Mouse (Mus musculus): ENCODE measurements around the gene Capza2. TPM values are rescaled to one million over a fixed set of nuclear protein-coding genes. Genes with fewer than 3 reads are reported as not detected.
"Not testable (repeated sequence)": the region's sequence is repeated elsewhere in the genome, so short reads cannot be mapped to it uniquely, and the experiment has no call there.

Gene Capza2
- polyA plus RNA-seq, 1 experiment = 8.8 TPM

DNA sequence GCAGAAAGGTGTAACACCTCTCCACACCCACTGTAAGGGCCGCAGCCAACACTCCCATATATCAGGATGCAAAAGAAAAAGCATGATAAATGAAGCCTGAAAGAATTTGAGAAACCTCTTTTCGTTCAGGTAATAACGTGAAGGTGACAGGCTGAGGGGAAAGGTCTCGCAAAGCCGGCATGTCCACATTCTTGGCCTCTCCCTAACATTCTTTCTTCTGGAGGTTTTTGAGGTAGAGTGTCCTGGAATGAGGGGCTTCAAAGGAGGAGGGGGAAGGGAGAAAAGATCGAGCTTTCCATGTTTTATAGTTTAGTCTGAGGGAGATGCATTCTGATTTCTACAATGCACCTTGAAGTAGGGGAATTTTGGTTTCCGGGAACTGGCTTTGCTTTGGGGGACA lies 56.6 kb downstream of the Capza2 start, which contains the start of gene St7:
TSS of gene St7 (plus strand) at position 287 of the 400 bp plus-strand sequence.
- peaks cover 7% of the 10 kb centered on the region for H3K4me1 ChIP-seq (ENCODE audit: control insufficient read depth, insufficient read depth, low read length)
- no peaks in the 10 kb centered on the region for H3K36me3 ChIP-seq (ENCODE audit: control insufficient read depth, insufficient read depth, low read length)
- no peaks in the 10 kb centered on the region for H3K27me3 ChIP-seq (ENCODE audit: control insufficient read depth, insufficient read depth, low read length)
- TF ChIP-seq POLR2A (IDR thresholded peaks at IDR 0.05; ENCODE audit: control insufficient read depth, low read depth, low read length) (no peak), CTCF (IDR thresholded peaks at IDR 0.05; ENCODE audit: control insufficient read depth, insufficient read depth, insufficient replicate concordance, low read depth, low read length) (no peak)
- peak within 1 kb of the TSS; percentile 95 for H3K4me3 ChIP-seq (ENCODE audit: control insufficient read depth, low read depth, low read length)
- H3K27ac ChIP-seq (ENCODE audit: control insufficient read depth, insufficient read depth, low read depth, low read length) = no peak within 1 kb of the TSS; the same call in 1 of the 2 replicates

DNA sequence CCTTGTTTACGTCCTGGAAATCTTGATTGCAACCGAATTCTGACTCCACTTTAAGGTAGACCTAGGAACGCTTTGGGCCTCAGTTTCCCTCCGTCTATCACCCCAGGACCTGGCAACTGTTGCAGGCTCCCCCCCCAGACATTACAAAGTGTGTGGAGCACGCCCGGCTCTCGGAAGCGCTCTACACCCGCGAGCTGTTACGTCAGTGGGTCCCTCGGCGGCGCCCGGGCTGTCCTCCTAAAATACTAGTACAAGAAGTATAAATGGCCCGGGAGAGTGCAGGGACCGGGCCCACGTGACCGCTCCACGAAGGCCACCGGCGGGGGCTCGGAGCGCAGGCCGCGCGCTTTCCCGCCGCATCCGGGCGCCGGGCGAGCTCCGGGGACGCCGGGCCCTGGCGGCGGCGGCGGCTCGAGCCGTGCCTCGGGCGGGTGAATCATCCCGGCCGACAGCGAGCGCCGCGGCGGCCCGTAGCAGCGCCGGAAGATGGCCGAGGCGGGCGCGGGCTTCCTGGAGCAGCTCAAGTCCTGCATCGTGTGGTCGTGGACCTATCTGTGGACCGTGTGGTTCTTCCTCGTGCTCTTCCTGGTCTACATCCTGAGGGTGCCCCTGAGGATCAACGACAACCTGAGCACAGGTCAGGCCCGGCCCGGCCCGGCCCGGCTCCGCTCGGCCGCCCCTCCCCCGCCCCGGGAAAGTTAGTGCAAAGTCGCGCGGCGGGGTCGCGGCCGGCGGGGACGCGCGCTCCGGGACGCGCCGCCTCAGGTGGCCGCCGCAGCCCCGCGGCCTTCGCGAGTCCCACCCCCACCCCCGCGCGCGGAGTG lies 57.9 kb downstream of the Capza2 start:
- Histone ChIP-seq H3K36me3 (ENCODE audit: control insufficient read depth, insufficient read depth, low read length) (no peaks in the 10 kb centered on the region), H3K4me1 (ENCODE audit: control insufficient read depth, insufficient read depth, low read length) (peaks cover 7% of the 10 kb centered on the region), H3K27ac (ENCODE audit: control insufficient read depth, insufficient read depth, low read depth, low read length) (peak overlapping the region; percentile 72), H3K27me3 (ENCODE audit: control insufficient read depth, insufficient read depth, low read length) (no peaks in the 10 kb centered on the region), H3K4me3 (ENCODE audit: control insufficient read depth, low read depth, low read length) (peak overlapping the region; percentile 95)
- TF ChIP-seq CTCF (IDR thresholded peaks at IDR 0.05; ENCODE audit: control insufficient read depth, insufficient read depth, insufficient replicate concordance, low read depth, low read length) = no peak
- no peak for TF ChIP-seq POLR2A (IDR thresholded peaks at IDR 0.05; ENCODE audit: control insufficient read depth, low read depth, low read length)

DNA sequence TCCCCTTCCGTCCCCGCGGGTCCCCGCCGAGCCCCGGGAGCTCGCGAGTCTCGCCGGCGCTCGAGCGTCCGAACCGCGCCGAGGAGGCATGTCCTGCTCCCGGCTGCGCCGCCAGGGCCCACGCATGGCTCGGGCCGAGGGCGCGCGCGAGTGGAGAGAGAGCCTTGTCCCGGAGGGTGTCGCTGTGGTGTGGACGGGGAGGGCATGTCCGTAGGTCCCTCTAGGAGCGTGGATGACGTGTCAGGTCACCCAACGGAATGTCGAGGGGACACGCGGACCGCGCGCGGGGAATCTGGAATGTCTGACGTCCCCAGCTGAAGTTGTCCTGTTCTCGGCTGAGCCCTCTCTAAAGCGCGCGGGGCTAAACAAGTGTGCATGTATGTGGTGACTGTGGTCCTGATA lies 58.5 kb downstream of the Capza2 start:
- Histone ChIP-seq H3K27ac (ENCODE audit: control insufficient read depth, insufficient read depth, low read depth, low read length) (no peak overlapping the region; the same call in 1 of the 2 replicates), H3K4me1 (ENCODE audit: control insufficient read depth, insufficient read depth, low read length) (peaks cover 7% of the 10 kb centered on the region), H3K36me3 (ENCODE audit: control insufficient read depth, insufficient read depth, low read length) (no peaks in the 10 kb centered on the region), H3K4me3 (ENCODE audit: control insufficient read depth, low read depth, low read length) (peak overlapping the region; percentile 95), H3K27me3 (ENCODE audit: control insufficient read depth, insufficient read depth, low read length) (no peaks in the 10 kb centered on the region)
- TF ChIP-seq POLR2A (IDR thresholded peaks at IDR 0.05; ENCODE audit: control insufficient read depth, low read depth, low read length) (no peak), CTCF (IDR thresholded peaks at IDR 0.05; ENCODE audit: control insufficient read depth, insufficient read depth, insufficient replicate concordance, low read depth, low read length) (no peak; the same call in 1 of the 2 replicates)

DNA sequence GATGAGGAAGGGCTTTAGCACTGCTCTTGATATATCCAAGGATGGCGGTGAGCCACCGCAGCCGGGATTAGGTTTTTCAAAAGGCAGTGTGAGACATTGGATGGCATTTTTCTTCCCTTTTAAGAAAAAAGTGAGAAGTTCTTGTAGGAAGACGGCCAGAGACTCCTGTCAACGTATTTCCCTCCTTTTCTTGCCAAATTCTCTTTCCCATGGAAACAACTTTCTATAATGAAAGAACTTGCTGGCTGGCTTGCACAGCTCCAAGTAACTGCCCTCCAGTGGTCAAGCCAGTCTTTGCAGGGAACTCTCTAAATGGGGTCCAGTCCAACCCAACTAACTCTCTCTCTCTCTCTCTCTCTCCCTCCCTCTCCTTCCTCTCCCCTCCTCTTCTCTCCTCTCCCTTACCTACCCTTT lies 60.3 kb downstream of the Capza2 start:
- peaks cover 7% of the 10 kb centered on the region for H3K4me1 ChIP-seq (ENCODE audit: control insufficient read depth, insufficient read depth, low read length)
- H3K27ac ChIP-seq (ENCODE audit: control insufficient read depth, insufficient read depth, low read depth, low read length) = no peak overlapping the region
- no peaks in the 10 kb centered on the region for H3K27me3 ChIP-seq (ENCODE audit: control insufficient read depth, insufficient read depth, low read length)
- no peak overlapping the region for H3K4me3 ChIP-seq (ENCODE audit: control insufficient read depth, low read depth, low read length)
- TF ChIP-seq CTCF (IDR thresholded peaks at IDR 0.05; ENCODE audit: control insufficient read depth, insufficient read depth, insufficient replicate concordance, low read depth, low read length) = peak; percentile 21; the same call in 1 of the 2 replicates
- no peak for TF ChIP-seq POLR2A (IDR thresholded peaks at IDR 0.05; ENCODE audit: control insufficient read depth, low read depth, low read length)
- no peaks in the 10 kb centered on the region for H3K36me3 ChIP-seq (ENCODE audit: control insufficient read depth, insufficient read depth, low read length)

DNA sequence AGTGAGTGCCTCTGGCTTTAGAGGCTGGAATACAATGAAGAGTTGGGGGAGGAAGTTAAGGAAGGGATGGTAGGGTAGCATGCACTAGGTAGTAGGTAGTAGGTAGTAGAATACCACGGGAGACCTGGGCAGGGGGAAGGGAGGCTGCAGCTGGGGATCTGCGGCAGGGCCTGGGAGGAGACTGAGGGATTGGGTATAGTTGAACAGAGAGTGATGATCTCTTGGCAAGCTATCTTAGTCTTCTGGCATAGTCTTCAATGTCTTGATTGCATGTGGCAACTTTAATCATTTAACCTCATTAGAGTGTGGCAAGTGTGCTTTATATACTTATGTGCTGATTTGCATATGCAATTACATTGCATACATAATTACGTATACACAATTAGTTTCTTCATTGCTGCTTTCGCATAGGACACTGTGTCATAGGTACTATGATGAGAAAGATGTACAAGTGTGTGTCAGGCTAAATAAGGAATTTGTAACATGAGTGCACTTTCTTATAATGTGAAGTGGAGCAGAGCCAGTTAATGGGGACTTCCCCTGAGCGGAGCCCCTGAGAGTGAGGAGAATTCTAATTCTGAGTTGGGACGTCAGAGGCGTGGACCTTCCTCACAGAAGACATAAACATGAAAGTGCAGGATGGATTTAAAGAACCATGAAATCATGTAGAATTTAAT lies 65.0 kb downstream of the Capza2 start:
- Histone ChIP-seq H3K27ac (ENCODE audit: control insufficient read depth, insufficient read depth, low read depth, low read length) (no peak overlapping the region), H3K27me3 (ENCODE audit: control insufficient read depth, insufficient read depth, low read length) (no peaks in the 10 kb centered on the region), H3K4me3 (ENCODE audit: control insufficient read depth, low read depth, low read length) (no peak overlapping the region), H3K4me1 (ENCODE audit: control insufficient read depth, insufficient read depth, low read length) (no peaks in the 10 kb centered on the region), H3K36me3 (ENCODE audit: control insufficient read depth, insufficient read depth, low read length) (no peaks in the 10 kb centered on the region)
- TF ChIP-seq CTCF (IDR thresholded peaks at IDR 0.05; ENCODE audit: control insufficient read depth, insufficient read depth, insufficient replicate concordance, low read depth, low read length) (no peak), POLR2A (IDR thresholded peaks at IDR 0.05; ENCODE audit: control insufficient read depth, low read depth, low read length) (no peak)

DNA sequence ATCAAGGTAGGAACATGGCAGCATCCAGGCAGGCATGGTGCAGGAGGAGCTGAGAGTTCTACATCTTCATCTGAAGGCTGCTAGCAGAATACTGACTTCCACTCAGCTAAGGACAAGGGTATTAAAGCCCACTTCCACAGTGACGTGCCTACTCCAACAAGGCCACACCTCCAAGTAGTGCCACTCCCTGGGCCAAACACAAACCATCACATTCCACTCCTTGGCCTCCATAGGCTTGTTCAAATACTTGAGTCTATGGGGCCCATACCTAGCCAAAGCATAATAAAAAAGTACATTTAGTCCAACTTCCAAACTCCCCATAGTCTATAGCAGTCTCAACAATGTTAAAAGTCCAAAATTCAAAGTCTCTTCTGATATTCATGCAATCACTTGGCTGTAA lies 68.0 kb downstream of the Capza2 start:
- not testable (repeated sequence) for H3K27ac ChIP-seq (ENCODE audit: control insufficient read depth, insufficient read depth, low read depth, low read length); H3K4me1 ChIP-seq (ENCODE audit: control insufficient read depth, insufficient read depth, low read length); H3K4me3 ChIP-seq (ENCODE audit: control insufficient read depth, low read depth, low read length); H3K27me3 ChIP-seq (ENCODE audit: control insufficient read depth, insufficient read depth, low read length); H3K36me3 ChIP-seq (ENCODE audit: control insufficient read depth, insufficient read depth, low read length)

DNA sequence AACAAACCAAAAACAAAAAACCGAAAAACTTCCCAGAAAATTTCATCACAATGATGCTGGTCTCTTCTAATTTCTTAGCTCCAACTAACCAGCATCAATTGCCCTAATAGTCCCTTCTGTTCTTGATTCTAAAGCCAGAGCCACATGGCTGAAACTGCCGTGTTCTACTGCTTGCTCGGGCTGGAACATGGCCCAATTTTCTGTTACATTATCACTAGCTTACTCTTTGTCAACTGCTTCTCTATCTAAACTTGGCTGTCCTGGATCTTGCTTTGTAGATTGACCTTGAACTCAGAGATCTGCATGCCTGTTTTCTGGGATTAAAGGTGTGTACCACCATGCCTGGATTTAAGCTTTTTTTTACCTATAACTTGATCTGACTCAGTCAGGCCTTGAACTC lies 69.9 kb downstream of the Capza2 start:
- no peak overlapping the region for H3K4me3 ChIP-seq (ENCODE audit: control insufficient read depth, low read depth, low read length)
- H3K36me3 ChIP-seq (ENCODE audit: control insufficient read depth, insufficient read depth, low read length) = no peaks in the 10 kb centered on the region
- H3K27me3 ChIP-seq (ENCODE audit: control insufficient read depth, insufficient read depth, low read length) = no peaks in the 10 kb centered on the region
- H3K4me1 ChIP-seq (ENCODE audit: control insufficient read depth, insufficient read depth, low read length) = no peaks in the 10 kb centered on the region
- no peak for TF ChIP-seq CTCF (IDR thresholded peaks at IDR 0.05; ENCODE audit: control insufficient read depth, insufficient read depth, insufficient replicate concordance, low read depth, low read length)
- no peak for TF ChIP-seq POLR2A (IDR thresholded peaks at IDR 0.05; ENCODE audit: control insufficient read depth, low read depth, low read length)
- H3K27ac ChIP-seq (ENCODE audit: control insufficient read depth, insufficient read depth, low read depth, low read length) = no peak overlapping the region

Other genes starting within 250 kb of the Capza2 start
- 0.35 and 0.40 TPM in 2 replicates for gene Met, start 172.4 kb upstream of the Capza2 start, polyA plus RNA-seq (2012; rRNA removed)
- gene St7, start 56.7 kb downstream of the Capza2 start, polyA plus RNA-seq (2012; rRNA removed) = 13.5 and 16.1 TPM in 2 replicates

Data from testis, adult 2 months (tissue).